Mouse (Mus musculus) intestine, postnatal 0 days (tissue): ENCODE data around the gene Igfbp2. TPM values are rescaled to one million over a fixed set of nuclear protein-coding genes. Genes with fewer than 3 reads are reported as not detected.

Source experiments
- ATAC-seq: fragments of 200-750 bp; cut with Nextera tagmentation; 2 replicates; pipeline ENCODE4 v1.8.0; 2017; ENCODE audit warnings: mild to moderate bottlenecking, moderate TSS enrichment, moderate library complexity
- H3K27ac ChIP-seq: fragments of 300-500 bp; sonication (generic); 2 replicates; pipeline ENCODE4 v1.5.1; 2014; ENCODE audit warnings: mild to moderate bottlenecking, low read depth, low read length, moderate library complexity
- H3K27me3 ChIP-seq: fragments of 300-500 bp; sonication (generic); replicated peaks from 2 replicates; pipeline ENCODE4 v1.6.1; 2014; ENCODE audit warnings: low read length, mixed read lengths; ENCODE audit not compliant: control insufficient read depth, insufficient read depth
- H3K36me3 ChIP-seq: fragments of 300-500 bp; sonication (generic); 2 replicates; pipeline ENCODE4 v1.6.1; 2014; ENCODE audit warnings: mild to moderate bottlenecking, moderate library complexity; ENCODE audit not compliant: control insufficient read depth, insufficient read depth
- H3K4me1 ChIP-seq: fragments of 300-500 bp; sonication (generic); replicated peaks from 2 replicates; pipeline ENCODE4 v1.6.1; 2014; ENCODE audit warnings: antibody characterized with exemption, low read length, mixed read lengths; ENCODE audit not compliant: control insufficient read depth, insufficient read depth
- H3K4me2 ChIP-seq: fragments of 300-500 bp; sonication (generic); replicated peaks from 2 replicates; pipeline ENCODE4 v1.6.1; 2014; ENCODE audit warnings: low read depth, mild to moderate bottlenecking, moderate library complexity
- H3K4me3 ChIP-seq: fragments of 300-500 bp; sonication (generic); 2 replicates; pipeline ENCODE4 v1.5.1; 2014; ENCODE audit warnings: low read depth, low read length
- H3K9ac ChIP-seq: fragments of 300-500 bp; sonication (generic); 2 replicates; pipeline ENCODE4 v1.6.1; 2014; ENCODE audit warnings: mild to moderate bottlenecking, low read depth, low read length
- H3K9me3 ChIP-seq: fragments of 300-500 bp; sonication (generic); 2 replicates; pipeline ENCODE4 v1.6.1; 2016; ENCODE audit warnings: mixed run types; ENCODE audit not compliant: control insufficient read depth
- CTCF ChIP-seq: sonication (generic); IDR thresholded peaks from 2 replicates; pipeline ENCODE4 v1.5.1; 2016; ENCODE audit warnings: low read depth, mild to moderate bottlenecking, control low read depth, antibody characterized with exemption, moderate library complexity
- WGBS: fragments of 180-500 bp; shearing (Covaris S2); extraction: QIAGEN DNeasy Blood & Tissue Kit; methylation state at CpG from one replicate; pipeline ENCODE4 v1.1.7; 2014; 5-methylcytosine and 5-hydroxymethylcytosine counted together
- polyA plus RNA-seq: library from polyadenylated mRNA; unstranded; fragments of >200 nt; fragmentation: Nextera tagmentation; extraction: Ambion mirVana; gene quantifications from 2 replicates; pipeline ENCODE4 v1.2.1, GENCODE M21; 2015

Gene Igfbp2
- polyA plus RNA-seq, 1 experiment from 2014 or later, result 94.0 TPM

DNA sequence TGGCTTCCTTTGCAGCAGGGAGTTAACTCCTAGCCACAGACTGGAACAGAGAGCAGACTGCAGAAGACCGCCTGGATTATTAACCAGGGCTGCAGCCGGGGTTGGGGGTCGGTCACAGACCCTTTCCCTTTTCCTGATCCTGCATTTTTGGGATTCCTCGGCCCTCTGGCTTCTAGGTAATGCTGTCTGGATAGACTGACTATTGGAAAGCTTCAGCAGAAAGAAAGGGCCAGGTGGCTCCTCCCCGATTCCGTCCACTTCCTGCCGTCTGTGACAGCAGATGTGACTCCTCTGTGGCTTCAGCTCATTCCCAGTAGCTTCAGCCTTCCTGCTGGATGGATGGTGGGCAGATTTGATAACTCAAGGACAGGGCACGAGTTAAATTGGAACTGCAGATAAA is 19.3 kb upstream of the Igfbp2 start:
- no peak overlapping the region for H3K9ac ChIP-seq
- TF ChIP-seq CTCF, result no peak
- H3K4me2 ChIP-seq, result no peak overlapping the region
- no peak overlapping the region for H3K27ac ChIP-seq
- no peak overlapping the region for H3K4me3 ChIP-seq
- H3K9me3 ChIP-seq, result no peaks in the 10 kb centered on the region
- H3K36me3 ChIP-seq, result no peaks in the 10 kb centered on the region
- WGBS, result 53% methylated on average over 8 of the region's 8 CpGs
- no peak for ATAC-seq
- no peaks in the 10 kb centered on the region for H3K27me3 ChIP-seq
- H3K4me1 ChIP-seq, result no peaks in the 10 kb centered on the region

DNA sequence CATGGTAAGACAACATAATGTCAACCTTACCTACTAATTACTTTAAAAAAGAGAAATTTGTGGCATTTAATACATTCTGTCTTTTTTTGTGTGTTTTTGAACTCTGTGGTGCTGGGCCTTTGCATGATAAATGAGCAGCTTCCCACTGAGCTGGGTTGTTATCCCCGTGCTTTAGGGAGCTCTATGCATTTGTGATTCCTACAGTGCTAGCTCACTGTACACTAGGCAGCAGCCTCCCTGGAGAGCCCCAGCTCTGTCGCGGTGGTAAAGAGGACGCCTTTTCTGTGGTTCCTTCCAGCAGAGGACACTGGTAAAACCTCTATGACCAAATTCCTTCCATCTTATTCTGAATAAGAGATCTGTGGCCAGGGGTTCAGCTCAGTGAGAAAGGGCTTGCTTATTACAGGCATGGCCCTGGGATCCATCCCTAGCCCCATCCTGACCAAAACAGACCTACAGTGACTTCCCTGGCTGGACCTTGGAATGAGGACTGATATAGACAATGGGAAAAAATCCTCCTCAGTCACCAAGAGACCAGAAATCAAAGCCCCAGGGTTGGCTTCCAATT is 18.7 kb upstream of the Igfbp2 start:
- no peak overlapping the region for H3K4me3 ChIP-seq
- H3K4me1 ChIP-seq, result no peaks in the 10 kb centered on the region
- no peaks in the 10 kb centered on the region for H3K27me3 ChIP-seq
- no peaks in the 10 kb centered on the region for H3K36me3 ChIP-seq
- no peak for ATAC-seq
- 56% methylated on average over 4 of the region's 4 CpGs for WGBS
- no peak overlapping the region for H3K9ac ChIP-seq
- no peak overlapping the region for H3K4me2 ChIP-seq
- H3K9me3 ChIP-seq, result no peaks in the 10 kb centered on the region
- H3K27ac ChIP-seq, result no peak overlapping the region
- no peak for TF ChIP-seq CTCF

DNA sequence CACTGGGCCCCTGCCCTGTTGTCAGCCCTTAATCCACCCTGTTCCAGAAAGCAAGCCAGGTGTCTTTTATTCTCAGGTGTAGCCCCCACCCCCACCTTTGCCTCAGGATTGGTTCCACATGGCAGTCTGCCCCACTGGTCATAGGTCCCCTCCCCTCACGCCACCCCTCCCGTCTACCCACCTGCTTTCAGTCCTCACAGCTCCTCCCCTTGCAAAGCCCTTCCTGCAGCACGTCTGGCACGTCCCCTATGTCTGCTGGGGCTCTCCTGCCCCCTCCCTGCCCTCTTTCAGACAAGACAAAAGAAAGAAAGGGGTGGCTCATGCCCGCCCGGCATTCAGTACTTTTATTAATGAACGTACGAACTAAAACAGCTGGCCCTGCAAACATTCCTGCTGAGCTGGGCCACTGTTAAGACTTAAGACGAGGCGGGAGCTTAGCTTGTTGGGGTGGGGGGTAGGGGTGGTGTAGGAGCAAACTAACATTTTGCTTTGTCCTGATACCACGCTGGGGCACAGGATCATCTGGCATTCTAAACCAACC is 18.2 kb upstream of the Igfbp2 start:
- no peak overlapping the region for H3K4me2 ChIP-seq
- no peak overlapping the region for H3K4me3 ChIP-seq
- H3K27me3 ChIP-seq, result no peaks in the 10 kb centered on the region
- no peak overlapping the region for H3K27ac ChIP-seq
- no peaks in the 10 kb centered on the region for H3K9me3 ChIP-seq
- H3K9ac ChIP-seq, result no peak overlapping the region
- H3K36me3 ChIP-seq, result no peaks in the 10 kb centered on the region
- no peaks in the 10 kb centered on the region for H3K4me1 ChIP-seq
- ATAC-seq, result no peak
- WGBS, result 31% methylated on average over 11 of the region's 11 CpGs
- no peak for TF ChIP-seq CTCF

DNA sequence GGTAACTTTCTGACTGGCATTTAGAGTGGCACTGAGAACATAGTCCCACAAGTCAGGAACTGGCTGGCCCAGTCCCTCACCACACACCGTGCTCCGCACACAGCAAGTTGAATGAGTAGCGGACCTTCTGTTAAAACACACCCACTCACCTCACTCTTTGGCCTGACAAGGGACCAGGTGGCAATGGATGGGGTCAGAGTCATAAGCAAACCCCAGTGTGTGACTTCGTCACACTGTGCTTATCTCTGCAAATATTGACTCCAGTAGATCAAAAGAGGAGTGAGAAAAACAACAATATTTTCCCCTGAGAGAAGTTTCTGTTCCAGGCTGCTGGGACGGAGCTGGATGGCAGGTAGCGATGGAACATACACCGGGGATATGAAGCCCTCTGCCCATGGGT is 15.0 kb upstream of the Igfbp2 start:
- Histone ChIP-seq H3K4me1 (no peaks in the 10 kb centered on the region), H3K4me2 (no peak overlapping the region), H3K27ac (no peak overlapping the region), H3K36me3 (no peaks in the 10 kb centered on the region), H3K4me3 (no peak overlapping the region), H3K9me3 (no peaks in the 10 kb centered on the region), H3K9ac (no peak overlapping the region), H3K27me3 (no peaks in the 10 kb centered on the region)
- ATAC-seq, result no peak
- 72% methylated on average over 7 of the region's 7 CpGs for WGBS
- TF ChIP-seq CTCF, result no peak

DNA sequence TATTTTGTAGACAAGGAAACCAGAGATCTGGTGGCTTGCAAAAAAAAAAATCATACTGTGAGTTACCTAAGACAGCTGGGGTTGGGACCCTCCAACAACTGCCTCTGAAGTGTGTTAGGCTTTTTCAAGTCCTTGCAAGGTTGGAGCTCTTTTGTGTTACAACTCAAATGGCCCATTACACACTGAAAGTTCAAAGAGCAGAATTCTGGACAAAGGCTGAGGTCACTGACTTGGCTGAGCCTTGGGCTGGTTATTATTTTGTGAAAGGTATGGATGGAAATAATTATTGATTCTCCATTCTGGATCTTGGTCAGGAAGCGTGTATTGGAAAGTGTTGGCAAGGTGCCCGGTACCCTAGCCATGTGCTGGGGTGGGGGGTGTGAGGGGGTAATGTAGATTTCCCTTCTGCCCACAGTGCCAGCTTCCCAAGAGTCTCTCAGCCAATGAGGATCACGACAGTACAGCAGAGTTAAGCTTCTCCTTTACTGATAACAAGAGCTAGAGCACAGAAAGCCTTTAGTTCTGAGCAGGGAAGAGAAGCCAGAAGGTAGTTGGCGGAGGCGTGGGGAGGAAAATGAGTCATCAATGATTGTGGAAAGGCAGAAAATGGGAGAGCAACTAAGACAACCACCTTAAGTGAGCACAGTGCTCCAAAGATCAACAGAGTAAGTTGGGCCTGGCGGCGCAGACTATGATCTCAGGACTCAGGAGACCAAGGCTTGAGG is 14.2 kb upstream of the Igfbp2 start:
- ATAC-seq, result no peak
- Histone ChIP-seq H3K9ac (no peak overlapping the region), H3K4me2 (no peak overlapping the region), H3K36me3 (no peaks in the 10 kb centered on the region), H3K27ac (no peak overlapping the region), H3K4me1 (no peaks in the 10 kb centered on the region), H3K9me3 (no peaks in the 10 kb centered on the region), H3K27me3 (no peaks in the 10 kb centered on the region), H3K4me3 (no peak overlapping the region)
- TF ChIP-seq CTCF, result no peak
- 84% methylated on average over 7 of the region's 7 CpGs for WGBS

DNA sequence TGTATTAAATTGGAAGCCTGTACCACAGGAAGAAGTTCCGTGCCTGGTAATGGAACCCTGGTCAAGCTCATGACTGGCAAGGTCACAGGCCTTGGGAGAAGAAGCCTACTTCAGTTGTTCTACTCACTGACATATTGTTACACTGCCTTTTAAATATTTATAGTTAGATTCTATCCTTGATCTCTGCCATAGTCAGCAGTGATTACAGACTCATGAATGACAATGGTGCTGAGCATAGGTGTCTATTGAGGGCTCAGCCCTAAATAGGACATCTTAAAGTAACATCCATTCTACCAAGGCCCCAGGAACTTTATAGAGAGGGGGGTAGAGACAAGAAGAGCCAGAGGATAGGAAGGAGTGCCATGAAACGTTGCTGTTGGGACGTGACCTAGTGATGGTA is 13.2 kb upstream of the Igfbp2 start:
- no peak for TF ChIP-seq CTCF
- ATAC-seq, result no peak
- H3K4me3 ChIP-seq, result no peak overlapping the region
- no peaks in the 10 kb centered on the region for H3K36me3 ChIP-seq
- no peak overlapping the region for H3K9ac ChIP-seq
- H3K27ac ChIP-seq, result no peak overlapping the region
- no peaks in the 10 kb centered on the region for H3K27me3 ChIP-seq
- H3K9me3 ChIP-seq, result no peaks in the 10 kb centered on the region
- H3K4me2 ChIP-seq, result no peak overlapping the region
- 89% methylated on average over 3 of the region's 3 CpGs for WGBS
- H3K4me1 ChIP-seq, result no peaks in the 10 kb centered on the region
